Mouse (Mus musculus): ENCODE data around the gene Ceacam14. TPM values are rescaled to one million over a fixed set of nuclear protein-coding genes. Genes with fewer than 3 reads are reported as not detected.

Ceacam14 gene
- total RNA-seq (2021): not detected
- long read RNA-seq, experiment 1: 0 reads
- long read RNA-seq, experiment 2: 0 reads

- DNase-seq: no peak
Measured at GRCm38 (mm10) chr7:17812333-17812732, at the start of gene Ceacam14. Ceacam14 (plus strand) TSS chr7:17812633.

Other genes starting within 250 kb of the Ceacam14 start
- gene Ceacam5, start 99.4 kb upstream of the Ceacam14 start, total RNA-seq (2021): not detected
- not detected for gene Gm5155, start 59.1 kb downstream of the Ceacam14 start, total RNA-seq (2021)
- not detected for gene Ceacam11, start 159.5 kb downstream of the Ceacam14 start, total RNA-seq (2021)
- gene Ceacam13, start 197.3 kb downstream of the Ceacam14 start, total RNA-seq (2021): not detected